Mouse (Mus musculus): ENCODE data around the gene Ank3.
"Not testable (repeated sequence)": the region's sequence is repeated elsewhere in the genome, so short reads cannot be mapped to it uniquely, and the experiment has no call there.

The Ank3 gene

GRCm38 (mm10) chr10:69898821-69899220 lies 500.2 kb downstream of the Ank3 start:
- no peak for DNase-seq (ENCODE audit: low spot score)

DNA sequence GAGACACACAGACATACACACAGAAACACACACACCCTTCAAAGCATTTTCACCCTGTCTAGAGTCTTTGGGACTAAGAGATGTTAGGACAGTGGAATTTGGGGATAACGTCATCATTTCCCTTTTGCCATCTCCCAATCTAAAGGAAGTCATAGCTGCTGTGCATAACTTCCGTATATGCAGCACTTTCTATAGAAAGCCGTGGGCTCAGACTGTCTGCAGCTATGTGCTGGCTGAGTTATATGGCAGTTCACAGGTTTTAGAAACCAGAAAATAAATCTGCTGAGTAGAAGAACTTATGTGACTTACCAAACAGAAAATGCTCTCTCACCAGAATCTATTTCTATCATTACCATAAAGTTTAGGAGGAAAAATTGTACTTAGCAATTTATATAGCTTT lies 501.2 kb downstream of the Ank3 start:
- no peak for DNase-seq (ENCODE audit: low spot score)

DNA sequence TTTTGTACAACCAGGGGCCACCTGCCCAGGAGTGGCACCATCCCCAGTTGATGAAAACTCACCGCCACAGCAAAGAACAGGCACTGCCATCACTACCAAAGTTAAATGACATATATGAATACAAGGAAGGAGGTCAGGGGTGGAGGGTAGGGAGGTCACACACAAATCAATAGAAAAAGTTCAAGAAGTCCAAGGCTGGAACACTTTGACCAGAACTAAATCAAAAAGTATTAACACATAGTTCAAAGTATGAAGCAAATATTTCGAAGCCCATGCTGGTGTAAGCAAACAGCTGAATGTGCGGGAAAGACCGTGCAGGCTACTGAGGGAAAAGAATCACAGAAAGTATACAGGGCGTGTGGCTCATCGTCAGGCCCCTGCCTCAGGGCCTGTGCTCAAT lies 503.5 kb downstream of the Ank3 start:
- DNase-seq (ENCODE audit: low spot score), result no peak

DNA sequence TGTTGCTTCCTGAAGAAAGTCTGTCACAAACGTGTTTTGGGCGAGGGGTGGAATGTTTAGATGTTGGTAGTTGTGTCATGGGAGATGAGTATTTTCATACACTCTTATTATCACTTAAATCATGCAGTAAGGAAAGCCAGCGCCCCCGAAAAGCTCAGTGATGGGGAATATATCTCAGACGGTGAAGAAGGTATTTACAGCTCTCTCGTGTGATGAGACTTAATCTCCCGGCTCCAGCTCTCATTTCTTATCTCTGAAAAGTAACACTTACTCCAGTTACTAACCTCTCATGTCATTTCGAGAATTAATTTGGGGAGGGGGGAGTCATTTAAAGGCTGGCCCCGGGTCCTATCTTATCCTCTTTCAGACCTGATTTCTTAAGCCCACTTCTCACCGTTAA lies 505.7 kb downstream of the Ank3 start:
- no peak for DNase-seq (ENCODE audit: low spot score)

DNA sequence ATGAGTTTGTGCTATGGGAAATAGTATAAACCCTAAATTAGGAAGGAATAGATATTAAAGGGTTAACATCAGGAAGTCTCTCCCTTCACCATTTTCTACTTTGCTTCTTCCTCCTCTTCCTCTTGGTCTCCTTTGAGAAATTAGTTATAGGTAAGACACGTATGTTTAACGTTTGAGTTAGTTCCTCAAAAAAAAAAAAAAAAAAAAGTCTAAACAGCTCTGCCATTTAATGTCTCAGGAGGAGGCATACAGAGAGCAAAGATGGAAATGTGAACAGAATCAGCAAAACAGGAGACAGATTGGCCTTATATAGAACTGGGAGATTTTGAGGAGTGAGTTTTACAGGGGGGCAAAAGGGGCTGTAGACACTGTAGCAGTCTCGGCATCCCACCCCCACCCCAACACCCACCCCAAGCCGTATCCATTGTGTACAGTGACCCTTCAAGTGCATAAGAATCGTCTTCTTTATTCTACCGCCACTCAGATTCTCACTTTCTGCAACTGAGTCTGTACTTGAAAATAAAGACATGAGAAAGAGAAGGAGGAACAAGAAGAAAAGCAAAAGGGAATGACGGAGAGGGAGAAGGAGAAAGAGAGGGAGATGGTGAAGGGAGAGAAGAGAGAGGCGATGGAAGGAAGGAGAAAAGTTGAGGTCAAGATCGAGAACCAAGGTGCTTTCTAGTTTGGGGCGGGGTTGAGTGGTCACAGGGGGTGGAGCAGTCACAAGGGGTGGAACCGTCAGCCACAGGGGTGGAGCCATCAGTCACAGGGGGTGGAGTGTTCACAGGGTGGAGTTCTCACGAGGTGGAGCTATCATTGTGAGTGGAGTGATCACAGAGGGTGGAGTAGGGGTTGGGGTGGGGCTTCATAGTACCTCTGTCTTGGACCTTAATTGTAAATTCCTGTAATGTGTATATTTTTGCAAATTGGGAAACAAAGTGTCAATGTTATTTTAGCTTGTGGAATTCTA lies 509.5 kb downstream of the Ank3 start:
- DNase-seq (ENCODE audit: low spot score), result peak; percentile 44

DNA sequence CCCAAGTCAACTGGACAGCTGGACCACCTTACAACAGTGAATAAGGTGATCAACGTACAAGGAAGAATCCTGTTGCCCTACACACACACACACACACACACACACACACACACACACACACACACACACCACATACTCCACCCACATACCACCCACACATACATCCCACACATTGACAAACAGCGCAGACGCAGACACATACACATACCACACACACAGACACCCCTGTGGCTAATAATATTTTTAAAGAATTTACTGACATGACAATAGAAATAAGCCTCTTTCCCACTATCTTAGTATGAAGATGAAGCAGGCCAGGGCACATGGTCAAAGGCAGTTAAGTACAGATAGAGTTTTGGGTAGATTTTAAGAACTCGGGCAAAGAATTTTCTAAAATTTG lies 511.3 kb downstream of the Ank3 start:
- DNase-seq (ENCODE audit: low spot score), result no peak

DNA sequence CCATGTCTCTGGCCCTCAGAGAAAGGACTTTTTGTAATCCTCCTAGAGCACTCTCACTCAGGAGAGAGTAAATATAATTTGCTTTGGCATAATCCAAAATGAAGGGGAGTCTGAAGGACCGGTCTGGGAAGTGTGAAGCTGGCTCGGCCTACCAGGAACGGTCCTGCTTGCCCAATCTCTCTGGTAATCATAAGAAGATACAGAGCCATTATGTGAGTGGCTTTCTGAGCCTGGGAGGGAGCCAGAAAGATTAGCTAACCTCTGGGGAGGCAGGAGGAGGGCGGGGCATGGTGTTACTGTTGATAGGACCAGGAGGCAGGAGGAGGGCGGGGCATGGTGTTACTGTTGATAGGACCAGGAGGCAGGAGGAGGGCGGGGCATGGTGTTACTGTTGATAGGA lies 511.7 kb downstream of the Ank3 start:
- not testable (repeated sequence) for DNase-seq (ENCODE audit: low spot score)

DNA sequence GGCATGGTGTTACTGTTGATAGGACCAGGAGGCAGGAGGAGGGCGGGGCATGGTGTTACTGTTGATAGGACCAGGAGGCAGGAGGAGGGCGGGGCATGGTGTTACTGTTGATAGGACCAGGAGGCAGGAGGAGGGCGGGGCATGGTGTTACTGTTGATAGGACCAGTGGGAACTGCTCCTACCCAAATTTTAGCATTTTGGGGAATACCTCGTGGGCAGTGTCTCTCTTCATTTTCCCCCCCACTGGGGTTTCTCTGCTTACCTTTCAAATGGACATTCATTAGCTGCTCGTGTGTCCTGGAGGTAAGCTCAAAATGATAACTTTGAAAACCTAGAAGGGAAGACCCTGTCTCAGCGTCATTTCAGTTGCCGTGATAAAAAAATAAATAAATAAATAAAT lies 512.2 kb downstream of the Ank3 start:
- not testable (repeated sequence) for DNase-seq (ENCODE audit: low spot score)

GRCm38 (mm10) chr10:69915566-69915965 lies 517.0 kb downstream of the Ank3 start:
- DNase-seq (ENCODE audit: low spot score), result no peak

DNA sequence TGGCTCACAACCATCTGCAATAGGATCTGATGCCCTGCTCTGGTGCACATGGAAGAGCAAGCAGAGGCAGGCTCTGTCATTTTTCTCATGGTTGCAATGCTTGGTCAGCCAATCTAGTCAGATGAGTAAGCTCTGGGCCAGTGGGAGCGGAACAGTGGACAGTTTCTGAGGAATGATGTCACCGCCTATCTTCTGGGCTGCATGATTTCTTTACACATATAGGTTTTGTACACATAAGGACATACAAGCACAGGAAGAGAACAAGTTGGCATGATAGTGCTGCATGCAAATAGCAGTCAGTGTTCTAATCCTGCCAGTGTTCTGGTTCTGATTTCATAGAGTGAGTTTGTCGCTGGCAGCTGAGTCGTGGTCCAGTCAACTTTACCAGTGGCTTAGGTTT lies 517.6 kb downstream of the Ank3 start:
- DNase-seq (ENCODE audit: low spot score), result no peak

DNA sequence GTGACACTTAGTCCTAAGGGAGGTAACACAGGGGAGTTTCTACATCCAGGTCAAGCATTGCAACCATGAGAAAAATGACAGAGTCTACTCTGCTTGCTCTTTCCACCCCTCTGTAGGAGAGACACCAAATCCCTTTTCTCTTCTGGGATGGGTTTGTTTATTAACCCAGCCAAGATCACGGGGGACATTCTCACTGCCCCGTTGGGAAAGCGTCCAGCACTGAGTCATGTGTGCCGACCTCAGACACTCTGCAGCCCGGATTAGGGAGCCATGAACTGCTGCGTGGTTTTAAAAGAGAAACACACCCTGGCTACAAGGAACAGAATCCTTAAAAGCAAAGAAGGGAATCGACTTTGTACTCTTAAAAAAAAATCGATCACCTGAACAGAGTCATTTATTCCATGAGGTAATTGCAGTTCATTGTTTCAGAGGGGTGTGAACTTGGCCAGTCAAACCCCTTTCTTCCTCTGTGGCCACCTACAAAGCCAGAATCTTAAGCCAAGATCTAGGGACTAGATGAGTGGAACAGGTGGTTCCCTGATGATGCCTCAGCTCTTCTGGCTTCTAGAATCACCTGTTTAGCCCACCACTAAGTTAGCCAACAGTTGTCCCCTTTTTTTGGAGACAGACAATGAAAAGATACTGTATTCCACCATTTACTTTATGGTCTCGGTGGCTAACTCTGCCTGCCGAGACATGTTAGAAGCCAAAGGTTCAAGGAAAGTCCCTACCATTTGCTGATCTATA lies 518.3 kb downstream of the Ank3 start:
- peak; percentile 29 for DNase-seq (ENCODE audit: low spot score)

GRCm38 (mm10) chr10:69917711-69918110 lies 519.1 kb downstream of the Ank3 start:
- DNase-seq (ENCODE audit: low spot score), result no peak

DNA sequence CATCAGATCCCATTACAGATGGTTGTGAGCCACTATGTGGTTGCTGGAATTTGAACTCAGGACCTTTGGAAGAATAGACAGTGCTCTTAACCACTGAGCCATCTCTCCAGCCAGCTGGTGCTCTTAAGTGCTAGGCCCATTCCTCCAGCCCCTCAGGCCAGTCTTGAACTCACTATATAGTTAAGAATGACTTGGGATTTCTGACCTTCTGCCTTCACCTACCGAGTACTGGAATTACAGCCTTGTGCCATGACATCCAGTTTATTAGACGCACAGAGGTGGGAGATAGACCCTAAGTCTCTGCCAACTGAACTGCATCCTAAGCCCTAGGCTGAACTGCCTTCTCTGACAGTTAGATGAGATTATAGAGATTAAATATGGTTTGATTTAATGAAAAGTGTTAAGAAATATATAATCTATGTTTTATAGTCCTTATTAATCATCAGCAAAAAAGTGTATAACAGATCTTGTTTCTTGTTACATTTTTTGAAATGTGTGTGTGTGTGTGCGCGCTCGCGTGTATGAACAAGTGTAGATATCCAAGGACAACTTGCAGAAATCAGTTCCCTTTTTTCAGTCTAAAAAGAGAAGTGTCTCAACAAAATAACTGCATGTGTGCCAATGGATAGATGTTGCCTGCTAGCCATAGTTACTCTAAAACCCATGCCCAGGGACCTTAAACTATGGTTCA lies 520.0 kb downstream of the Ank3 start:
- no peak for DNase-seq (ENCODE audit: low spot score)

- DNase-seq (ENCODE audit: low spot score), result no peak
Observed at GRCm38 (mm10) chr10:69919152-69919492, 520.5 kb downstream of the Ank3 start.

- DNase-seq (ENCODE audit: low spot score), result no peak
Observed at GRCm38 (mm10) chr10:69919746-69920145, 521.2 kb downstream of the Ank3 start.

DNA sequence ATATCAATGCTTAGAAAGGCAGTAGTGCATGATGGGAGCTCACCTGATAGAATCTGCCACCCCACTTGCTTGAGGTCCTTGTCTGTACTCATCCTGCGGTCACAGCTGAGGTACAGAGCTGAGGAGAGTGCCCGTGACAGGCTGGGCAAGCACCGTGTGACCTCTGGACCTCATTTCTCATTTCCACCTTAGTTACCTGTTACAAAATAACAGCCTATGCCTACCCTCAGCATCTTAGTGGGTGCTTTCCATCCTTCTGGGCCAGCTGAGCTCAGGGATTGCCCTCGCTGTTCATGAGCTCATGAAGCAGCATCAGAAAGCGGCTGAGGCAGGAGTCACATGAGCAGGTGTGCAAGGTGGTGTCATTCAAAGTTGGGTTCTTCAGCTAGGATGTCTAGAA lies 523.5 kb downstream of the Ank3 start:
- no peak for DNase-seq (ENCODE audit: low spot score)

- DNase-seq (ENCODE audit: low spot score), result peak; percentile 84
Observed at GRCm38 (mm10) chr10:69923801-69924200, 525.2 kb downstream of the Ank3 start.

- peak; percentile 91 for DNase-seq (ENCODE audit: low spot score)
Observed at GRCm38 (mm10) chr10:69924321-69924720, 525.7 kb downstream of the Ank3 start.

DNA sequence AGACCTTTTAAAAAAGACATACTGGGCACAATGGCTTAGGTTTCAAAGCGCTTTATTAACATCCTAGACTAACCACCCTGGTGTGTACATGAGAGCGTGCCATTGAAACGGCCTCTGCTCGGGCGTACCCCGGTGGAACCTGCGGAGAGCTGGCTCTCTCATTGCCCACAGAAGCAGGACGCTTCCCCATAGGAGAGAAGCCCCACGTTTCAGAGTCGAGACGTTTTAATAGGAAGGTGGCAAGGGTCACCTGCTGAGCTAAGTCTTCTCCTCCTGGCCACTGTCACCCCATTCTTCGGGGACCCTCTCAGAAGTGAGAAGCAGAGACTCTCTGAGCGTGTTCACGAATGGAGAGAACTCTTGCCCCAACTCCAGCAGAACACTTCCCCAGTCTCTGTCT lies 526.3 kb downstream of the Ank3 start:
- no peak for DNase-seq (ENCODE audit: low spot score)

DNA sequence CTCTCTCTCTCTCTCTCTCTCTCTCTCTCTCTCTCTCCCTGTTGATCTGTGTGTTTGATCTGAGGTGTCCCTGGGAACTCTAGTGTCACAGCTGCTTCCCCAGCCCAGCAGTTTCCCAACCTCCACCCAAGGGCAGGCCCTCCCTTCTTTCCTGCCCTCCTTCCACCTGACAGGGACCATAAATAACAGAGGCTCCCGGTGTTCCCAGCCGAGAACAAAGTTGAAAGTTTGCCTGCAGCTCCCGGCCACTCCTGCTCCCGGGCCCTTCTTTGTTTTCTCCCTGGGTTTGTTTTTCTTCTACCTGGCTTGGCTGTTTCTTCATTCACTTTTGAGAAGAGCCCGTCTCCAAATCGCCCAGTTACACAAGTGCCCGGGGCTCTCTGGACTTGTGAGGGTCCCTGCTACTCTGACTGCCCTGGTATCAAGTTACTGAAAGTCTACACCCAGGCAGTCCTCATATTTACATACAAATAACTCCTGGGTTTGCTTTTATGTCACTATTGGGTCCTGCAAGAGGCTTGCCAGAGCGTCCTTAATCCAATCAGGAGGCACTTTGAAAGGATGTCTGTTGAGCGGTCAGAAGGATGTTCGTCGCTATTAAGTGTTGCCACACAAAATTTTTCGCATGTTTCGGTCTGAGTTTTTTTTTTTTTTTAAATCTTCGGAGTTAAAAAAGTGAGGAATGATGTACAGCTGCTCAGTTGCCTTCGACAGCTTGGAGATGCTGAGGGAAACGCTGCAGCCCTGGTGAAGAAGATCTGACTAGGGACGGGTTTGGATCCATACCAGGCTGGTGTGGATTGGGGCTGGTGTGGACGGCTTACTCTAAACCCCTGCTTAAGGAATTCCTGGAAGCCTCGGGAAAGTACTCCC lies 526.9 kb downstream of the Ank3 start:
- DNase-seq (ENCODE audit: low spot score), result peak; percentile 86

GRCm38 (mm10) chr10:69926158-69926882 lies 527.7 kb downstream of the Ank3 start:
- DNase-seq (ENCODE audit: low spot score), result peak; percentile 53
